Mouse (Mus musculus) kidney, embryonic 16.5 days (tissue): ENCODE data around the gene Hnrnpm. TPM values are rescaled to one million over a fixed set of nuclear protein-coding genes. Genes with fewer than 3 reads are reported as not detected.

Source experiments
- ATAC-seq: fragments of 200-750 bp; cut with Nextera tagmentation; 2 replicates; pipeline ENCODE4 v1.8.0; 2017; ENCODE audit warnings: moderate TSS enrichment; ENCODE audit not compliant: low FRiP score, low TSS enrichment
- H3K27ac ChIP-seq: fragments of 300-500 bp; sonication (generic); 2 replicates; pipeline ENCODE4 v1.5.1; 2014; ENCODE audit warnings: low read length
- H3K27me3 ChIP-seq: fragments of 300-500 bp; sonication (generic); 2 replicates; pipeline ENCODE4 v1.6.1; 2014; ENCODE audit warnings: low read length, control low read depth, mixed read lengths; ENCODE audit not compliant: insufficient read depth
- H3K36me3 ChIP-seq: fragments of 300-500 bp; sonication (generic); 2 replicates; pipeline ENCODE4 v1.6.1; 2014; ENCODE audit warnings: low read length, control low read depth, mixed read lengths; ENCODE audit not compliant: insufficient read depth
- H3K4me1 ChIP-seq: fragments of 300-500 bp; sonication (generic); 2 replicates; pipeline ENCODE4 v1.6.1; 2014; ENCODE audit warnings: low read length, control low read depth, mixed read lengths; ENCODE audit not compliant: insufficient read depth
- H3K4me2 ChIP-seq: fragments of 300-500 bp; sonication (generic); replicated peaks from 2 replicates; pipeline ENCODE4 v1.6.1; 2014; ENCODE audit warnings: low read depth, low read length
- H3K4me3 ChIP-seq: fragments of 300-500 bp; sonication (generic); 2 replicates; pipeline ENCODE4 v1.5.1; 2014; ENCODE audit warnings: mild to moderate bottlenecking, low read length
- H3K9ac ChIP-seq: fragments of 300-500 bp; sonication (generic); replicated peaks from 2 replicates; pipeline ENCODE4 v1.6.1; 2014; ENCODE audit warnings: low read length
- H3K9me3 ChIP-seq: fragments of 300-500 bp; sonication (generic); 2 replicates; pipeline ENCODE4 v1.6.1; 2016; ENCODE audit warnings: low read length, control low read depth
- WGBS: fragments of 180-500 bp; shearing (Covaris S2); extraction: QIAGEN DNeasy Blood & Tissue Kit; methylation state at CpG from one replicate; pipeline ENCODE4 v1.1.7; 2014; 5-methylcytosine and 5-hydroxymethylcytosine counted together
- polyA plus RNA-seq: library from polyadenylated mRNA; unstranded; fragments of >200 nt; fragmentation: Nextera tagmentation; extraction: Ambion mirVana; gene quantifications from 2 replicates; pipeline ENCODE4 v1.2.1, GENCODE M21; 2015

The Hnrnpm gene
- polyA plus RNA-seq, 1 experiment from 2014 or later = 390 TPM

DNA sequence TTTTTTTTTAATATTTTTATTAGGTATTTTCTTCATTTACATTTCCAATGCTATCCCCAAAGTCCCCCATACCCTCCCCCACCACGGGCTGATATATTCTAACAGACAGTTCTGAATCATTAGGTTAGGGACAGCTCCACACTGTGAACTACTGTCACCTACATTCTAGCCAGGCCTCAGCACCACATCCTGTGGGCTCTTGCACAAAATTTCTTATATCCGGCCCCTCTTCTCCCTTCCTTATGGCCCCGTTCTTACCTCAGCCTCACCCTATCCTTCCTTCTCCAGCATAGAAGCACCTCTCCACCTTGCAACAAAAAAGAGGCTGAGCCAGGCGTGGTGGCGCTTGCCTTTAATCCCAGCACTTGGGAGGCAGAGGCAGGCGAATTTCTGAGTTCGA lies 76.1 kb downstream of the Hnrnpm start:
- H3K27me3 ChIP-seq = no peaks in the 10 kb centered on the region
- H3K4me1 ChIP-seq = no peaks in the 10 kb centered on the region
- H3K27ac ChIP-seq = no peak overlapping the region
- H3K9ac ChIP-seq = no peak overlapping the region
- H3K4me2 ChIP-seq = no peak overlapping the region
- ATAC-seq = no peak
- WGBS = 86% methylated on average over 7 of the region's 7 CpGs
- H3K9me3 ChIP-seq = no peaks in the 10 kb centered on the region
- H3K36me3 ChIP-seq = no peaks in the 10 kb centered on the region
- no peak overlapping the region for H3K4me3 ChIP-seq

DNA sequence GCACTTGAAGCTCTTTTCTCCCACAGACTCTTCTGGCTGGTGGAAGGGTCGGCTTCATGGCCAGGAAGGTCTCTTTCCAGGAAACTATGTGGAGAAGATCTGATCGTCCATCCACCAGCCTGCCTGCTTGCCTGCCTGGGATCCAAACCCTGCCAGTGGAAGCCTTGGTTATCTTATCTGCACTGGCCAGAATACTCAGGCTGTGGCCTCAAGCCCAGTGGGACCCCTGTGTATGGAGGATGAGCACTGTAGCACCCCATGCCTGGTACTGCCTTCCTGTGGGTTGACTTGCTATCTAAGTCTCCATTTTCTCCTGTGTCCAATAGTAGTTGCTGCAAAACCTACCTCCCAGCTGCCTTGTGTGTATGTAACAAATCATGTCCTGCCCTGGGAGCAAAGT lies 79.4 kb downstream of the Hnrnpm start:
- Histone ChIP-seq H3K27ac (no peak overlapping the region), H3K4me1 (no peaks in the 10 kb centered on the region), H3K27me3 (no peaks in the 10 kb centered on the region), H3K4me2 (no peak overlapping the region), H3K4me3 (no peak overlapping the region), H3K36me3 (no peaks in the 10 kb centered on the region), H3K9me3 (no peaks in the 10 kb centered on the region), H3K9ac (no peak overlapping the region)
- 93% methylated on average over 2 of the region's 2 CpGs for whole genome bisulfite sequencing
- ATAC-seq = no peak

DNA sequence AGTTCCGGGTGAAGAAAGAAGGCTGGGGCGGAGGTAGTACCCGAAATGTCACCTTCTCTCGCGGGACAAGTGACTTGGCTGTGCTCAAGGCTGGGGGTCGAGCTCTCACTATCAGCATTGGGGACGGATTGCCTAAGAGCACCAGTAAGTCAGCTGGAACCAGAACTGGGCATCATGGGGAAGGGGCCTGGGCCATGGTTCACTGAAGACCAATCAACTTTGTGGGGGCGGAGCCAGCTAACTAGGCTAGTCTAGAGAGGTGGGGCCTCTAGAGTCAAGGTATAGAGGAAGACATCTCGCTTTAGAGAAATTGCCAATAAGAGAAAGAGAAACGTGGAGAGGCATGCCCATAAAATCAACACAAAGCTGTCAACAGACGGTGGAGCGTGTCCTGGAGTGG lies 84.7 kb downstream of the Hnrnpm start:
- H3K9me3 ChIP-seq = 0 out of 2 replicates have a peak, but pooled peaks cover 4% of the 10 kb centered on the region
- no peaks in the 10 kb centered on the region for H3K4me1 ChIP-seq
- ATAC-seq = no peak
- H3K27me3 ChIP-seq = no peaks in the 10 kb centered on the region
- H3K36me3 ChIP-seq = no peaks in the 10 kb centered on the region
- H3K4me2 ChIP-seq = no peak overlapping the region
- no peak overlapping the region for H3K4me3 ChIP-seq
- no peak overlapping the region for H3K27ac ChIP-seq
- H3K9ac ChIP-seq = no peak overlapping the region
- WGBS = 76% methylated on average over 12 of the region's 12 CpGs

DNA sequence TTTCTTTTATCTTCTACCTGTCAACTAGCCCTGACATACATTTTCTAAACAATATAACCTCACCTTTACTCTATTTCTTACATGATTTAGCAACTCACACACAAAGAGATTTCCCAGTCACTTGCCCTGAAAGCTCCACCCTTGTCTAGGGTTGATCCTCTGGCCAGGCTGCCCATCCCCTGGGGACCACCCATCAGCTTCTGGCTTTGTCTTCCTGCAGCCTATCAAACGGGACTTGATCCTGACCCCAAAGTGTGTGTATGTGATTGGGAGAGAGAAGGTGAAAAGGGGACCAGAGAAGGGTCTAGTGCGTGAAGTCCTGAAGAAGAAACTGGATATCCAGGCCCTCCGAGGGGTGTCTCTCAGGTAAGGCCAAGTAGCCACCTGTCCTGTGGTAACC lies 85.8 kb downstream of the Hnrnpm start:
- no peak for ATAC-seq
- no peak overlapping the region for H3K4me2 ChIP-seq

DNA sequence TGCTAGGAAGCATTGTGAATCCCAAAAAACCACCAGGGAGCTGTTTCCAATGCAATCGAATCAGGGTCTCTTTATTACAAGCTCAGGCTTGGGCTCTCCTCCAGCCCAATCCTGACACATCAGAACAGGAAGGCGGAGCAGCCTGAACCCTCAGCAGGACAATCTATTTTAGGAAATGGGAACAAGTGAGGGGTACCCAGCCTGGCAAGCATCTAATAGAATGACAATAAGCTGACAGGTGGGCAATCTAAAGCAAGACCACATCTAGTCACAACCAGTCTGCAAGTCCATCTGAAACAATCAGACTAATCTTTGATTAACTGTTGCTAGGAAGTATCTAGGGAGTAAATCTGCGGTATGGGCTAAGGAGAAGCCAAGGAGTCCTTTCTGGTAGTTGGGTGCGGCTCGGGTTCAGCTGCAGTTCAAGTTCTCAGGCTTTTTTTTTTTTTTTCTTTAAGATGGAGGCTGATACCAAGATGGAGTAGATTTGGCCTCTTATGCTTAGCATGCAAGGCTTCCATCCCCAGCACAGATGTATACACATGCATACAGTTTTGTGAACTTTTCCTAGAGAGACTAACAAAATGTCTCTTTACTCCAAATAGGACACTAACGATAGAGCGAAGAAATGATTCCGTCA lies 86.7 kb downstream of the Hnrnpm start:
- 0 out of 2 replicates have a peak, but pooled peaks cover 4% of the 10 kb centered on the region for H3K9me3 ChIP-seq
- WGBS = 87% methylated on average over 8 of the region's 8 CpGs
- H3K27ac ChIP-seq = no peak overlapping the region
- H3K36me3 ChIP-seq = no peaks in the 10 kb centered on the region
- no peak overlapping the region for H3K9ac ChIP-seq
- ATAC-seq = no peak
- H3K4me2 ChIP-seq = no peak overlapping the region
- H3K27me3 ChIP-seq = no peaks in the 10 kb centered on the region
- no peaks in the 10 kb centered on the region for H3K4me1 ChIP-seq
- H3K4me3 ChIP-seq = no peak overlapping the region

More for the DNA sequence above, 85.8 kb downstream of the Hnrnpm start:
- Histone ChIP-seq H3K4me1 (no peaks in the 10 kb centered on the region), H3K9me3 (0 out of 2 replicates have a peak, but pooled peaks cover 4% of the 10 kb centered on the region), H3K9ac (no peak overlapping the region), H3K4me3 (no peak overlapping the region), H3K27ac (no peak overlapping the region), H3K36me3 (no peaks in the 10 kb centered on the region), H3K27me3 (no peaks in the 10 kb centered on the region)
- 71% methylated on average over 3 of the region's 3 CpGs for WGBS

DNA sequence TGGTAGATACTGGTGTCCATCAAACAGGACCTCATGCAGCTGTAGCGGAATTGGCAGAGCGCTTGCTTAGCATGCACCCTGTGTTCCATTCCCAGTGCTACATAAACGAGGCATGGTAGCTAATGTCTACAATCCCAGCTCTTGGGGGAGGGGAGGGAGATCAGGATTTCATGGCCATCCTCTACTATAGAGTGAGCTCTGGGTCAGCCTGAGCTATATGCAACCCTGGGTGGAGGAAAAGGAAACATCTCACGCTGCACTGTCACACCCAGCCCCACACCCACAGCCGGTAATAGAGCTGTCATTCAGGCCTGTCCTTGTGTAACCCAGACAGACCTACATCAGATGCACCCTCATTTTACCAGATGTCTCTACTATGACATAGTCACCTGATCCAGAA lies 88.2 kb downstream of the Hnrnpm start:
- Histone ChIP-seq H3K9ac (no peak overlapping the region), H3K4me1 (no peaks in the 10 kb centered on the region), H3K27ac (no peak overlapping the region), H3K4me2 (no peak overlapping the region), H3K9me3 (0 out of 2 replicates have a peak, but pooled peaks cover 4% of the 10 kb centered on the region), H3K36me3 (no peaks in the 10 kb centered on the region), H3K27me3 (no peaks in the 10 kb centered on the region), H3K4me3 (no peak overlapping the region)
- no peak for ATAC-seq
- 89% methylated on average over 5 of the region's 5 CpGs for WGBS

DNA sequence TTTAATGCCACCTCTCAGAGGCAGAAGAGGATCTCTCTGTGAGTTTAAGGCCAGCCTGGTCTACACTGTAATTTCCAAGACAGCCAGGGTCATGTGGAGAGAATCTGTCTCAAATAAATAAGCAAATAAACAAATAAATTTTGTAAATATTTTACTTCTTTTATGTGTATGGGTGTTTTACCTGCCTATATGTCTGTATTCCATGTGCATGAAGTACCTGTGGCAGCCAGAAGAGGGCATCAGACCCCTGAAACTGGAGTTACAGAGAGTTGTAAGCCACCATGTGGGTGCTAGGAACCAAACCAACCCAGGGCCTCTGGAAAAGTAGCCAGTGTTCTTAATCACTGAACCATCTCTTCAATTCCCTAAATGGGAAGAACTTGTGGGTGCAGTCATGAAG lies 89.4 kb downstream of the Hnrnpm start:
- Histone ChIP-seq H3K4me2 (no peak overlapping the region), H3K4me3 (no peak overlapping the region), H3K27me3 (no peaks in the 10 kb centered on the region), H3K27ac (no peak overlapping the region), H3K36me3 (no peaks in the 10 kb centered on the region), H3K4me1 (no peaks in the 10 kb centered on the region), H3K9ac (no peak overlapping the region), H3K9me3 (0 out of 2 replicates have a peak, but pooled peaks cover 4% of the 10 kb centered on the region)
- no peak for ATAC-seq

Other genes starting within 250 kb of the Hnrnpm start
- 73.5 and 81.7 TPM in 2 replicates for gene Adamts10, start 162.7 kb downstream of the Hnrnpm start, polyA plus RNA-seq
- 2.1 and 2.7 TPM in 2 replicates for gene Myo1f, start 131.2 kb downstream of the Hnrnpm start, polyA plus RNA-seq
- 46.3 and 58.4 TPM in 2 replicates for gene Zfp414, start 57.8 kb downstream of the Hnrnpm start, polyA plus RNA-seq
- gene Pram1, start 48.8 kb downstream of the Hnrnpm start, polyA plus RNA-seq = 0.31 and 0.63 TPM in 2 replicates
- gene March2, start 31.8 kb upstream of the Hnrnpm start, polyA plus RNA-seq = 58.4 and 61.9 TPM in 2 replicates
- 245 and 303 TPM in 2 replicates for gene Rab11b, start 73.7 kb upstream of the Hnrnpm start, polyA plus RNA-seq
- gene Angptl4, start 95.0 kb upstream of the Hnrnpm start, polyA plus RNA-seq = 28.4 and 29.5 TPM in 2 replicates
- 65.0 and 73.5 TPM in 2 replicates for gene Kank3, start 123.7 kb upstream of the Hnrnpm start, polyA plus RNA-seq
- gene Rps28, start 137.7 kb upstream of the Hnrnpm start, polyA plus RNA-seq = 796 and 818 TPM in 2 replicates
- 480 and 498 TPM in 2 replicates for gene Ndufa7, start 137.7 kb upstream of the Hnrnpm start, polyA plus RNA-seq
- gene Cd320, start 156.2 kb upstream of the Hnrnpm start, polyA plus RNA-seq = 120 and 122 TPM in 2 replicates
- gene Gm7029, start 187.0 kb upstream of the Hnrnpm start, polyA plus RNA-seq = not detected in 2 replicates
- 9.6 and 10.5 TPM in 2 replicates for gene Kifc1, start 203.8 kb upstream of the Hnrnpm start, polyA plus RNA-seq
- 0.22 TPM in 1 of 2 replicates, not detected in the other for gene Platr17, start 218.3 kb upstream of the Hnrnpm start, polyA plus RNA-seq
- 59.9 and 60.1 TPM in 2 replicates for gene Daxx, start 222.6 kb upstream of the Hnrnpm start, polyA plus RNA-seq
- 36.1 and 39.2 TPM in 2 replicates for gene Tapbp, start 229.0 kb upstream of the Hnrnpm start, polyA plus RNA-seq
- 20.6 and 20.9 TPM in 2 replicates for gene Zbtb22, start 229.0 kb upstream of the Hnrnpm start, polyA plus RNA-seq
- 35.9 and 38.0 TPM in 2 replicates for gene Rgl2, start 242.7 kb upstream of the Hnrnpm start, polyA plus RNA-seq